Comparison of ENCODE assay signal across 24 mouse cellular contexts in the genomic region with DNA sequence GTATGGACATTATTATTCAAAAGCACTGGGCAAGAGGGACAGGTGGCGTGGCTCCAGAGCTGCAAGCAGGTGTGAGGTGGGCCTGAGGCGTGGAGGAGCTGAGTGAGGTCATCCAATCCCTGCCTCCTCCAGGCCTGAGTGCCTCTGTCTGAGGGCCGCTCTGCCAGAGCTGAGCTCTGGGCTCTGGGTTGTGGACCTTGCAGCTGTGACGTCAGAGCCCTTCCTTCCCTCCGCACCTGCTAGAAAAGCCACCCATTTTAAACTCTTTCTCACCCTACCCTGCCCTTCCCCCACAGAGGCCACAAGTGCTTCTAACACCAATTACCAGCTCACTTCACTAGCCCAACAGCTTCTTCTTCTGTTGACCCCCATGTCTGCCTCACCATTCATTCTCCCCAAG. TPM values are rescaled to one million over a fixed set of nuclear protein-coding genes. Genes with fewer than 3 reads are reported as not detected.
A peak's percentile ranks its signal among the peaks of the same experiment; 100 is the strongest.
DNase-seq lines count a peak whose midpoint lies in the region; ATAC-seq lines count a peak whose summit lies in the region.
"Had no signal": no experiment of that assay in that cellular context is flagged by ENCODE, and none has a peak within 500 bp of the region (broad histone marks: within the 10 kb centered on the region; RNA-seq: fewer than 3 reads in every experiment).

No protein-coding gene starts in this region.

- WGBS in midbrain, embryonic 10.5 days, result 74% methylated on average over 5 of the region's 5 CpGs
- 73% methylated on average over 5 of the region's 5 CpGs for WGBS in midbrain, embryonic 13.5 days
- 60% methylated on average over 5 of the region's 5 CpGs for WGBS in embryonic facial prominence, embryonic 13.5 days
- WGBS in stomach, embryonic 16.5 days, result 54% methylated on average over 5 of the region's 5 CpGs
- 54% methylated on average over 5 of the region's 5 CpGs for WGBS in liver, embryonic 12.5 days (ENCODE audit: insufficient replicate concordance)

- ATAC-seq in midbrain, embryonic 13.5 days, result no peak
- ATAC-seq in embryonic facial prominence, embryonic 13.5 days (ENCODE audit: insufficient number of reproducible peaks, insufficient read depth, low FRiP score, low TSS enrichment, low read depth), result no peak
- ATAC-seq in stomach, embryonic 16.5 days (ENCODE audit: insufficient read depth, low FRiP score), result 0 out of 2 replicates have a peak, but pooled peaks have one; percentile 30
- ATAC-seq in liver, embryonic 12.5 days, result no peak
- ATAC-seq: activated CD4-positive, CD25-positive, alpha-beta regulatory T cell, adult 4 months; hindbrain, postnatal 0 days; liver, postnatal 0 days had no signal

- no peak for DNase-seq in midbrain, embryonic 10.5 days (ENCODE audit: low spot score)
- DNase-seq in gastrocnemius, postnatal 4 days (ENCODE audit: low spot score in 2 of 2), result no peak
- DNase-seq in spleen, postnatal 4 days (ENCODE audit: low spot score in 2 of 2), result no peak
- DNase-seq: adrenal gland, postnatal 14 days; cerebellum, postnatal 10 days; gastrocnemius, postnatal 10 days; heart, adult 2 months; heart, postnatal 36 days; kidney, adult 2 months; layer of hippocampus, postnatal 36 days; liver; liver, postnatal 0 days; lung, postnatal 10 days; midbrain, embryonic 14.5 days; spleen, adult 18-20 months had no signal

- no peaks in the 10 kb centered on the region for H3K27me3 ChIP-seq in midbrain, embryonic 10.5 days (ENCODE audit: low read depth, poor library complexity, severe bottlenecking)
- H3K27me3 ChIP-seq in midbrain, embryonic 13.5 days, result peaks cover 10% of the 10 kb centered on the region; the same call in 1 of the 2 replicates
- no peaks in the 10 kb centered on the region for H3K27me3 ChIP-seq in embryonic facial prominence, embryonic 13.5 days
- H3K27me3 ChIP-seq in stomach, embryonic 16.5 days (ENCODE audit: control insufficient read depth, insufficient read depth, low read length), result no peaks in the 10 kb centered on the region
- peaks cover 32% of the 10 kb centered on the region for H3K27me3 ChIP-seq in liver, embryonic 12.5 days (replicated peaks)
- H3K27me3 ChIP-seq: embryonic facial prominence, embryonic 15.5 days; neural tube, embryonic 15.5 days had no signal

- no peaks in the 10 kb centered on the region for H3K36me3 ChIP-seq in midbrain, embryonic 10.5 days
- H3K36me3 ChIP-seq in midbrain, embryonic 13.5 days, result no peaks in the 10 kb centered on the region
- no peaks in the 10 kb centered on the region for H3K36me3 ChIP-seq in embryonic facial prominence, embryonic 13.5 days
- H3K36me3 ChIP-seq in stomach, embryonic 16.5 days (ENCODE audit: control insufficient read depth, insufficient read depth, low read length), result no peaks in the 10 kb centered on the region
- no peaks in the 10 kb centered on the region for H3K36me3 ChIP-seq in liver, embryonic 12.5 days
- H3K36me3 ChIP-seq: embryonic facial prominence, embryonic 15.5 days; G1E; neural tube, embryonic 15.5 days had no signal

- H3K9ac ChIP-seq in midbrain, embryonic 13.5 days (replicated peaks), result no peak overlapping the region
- H3K9ac ChIP-seq in embryonic facial prominence, embryonic 13.5 days, result no peak overlapping the region
- H3K9ac ChIP-seq in stomach, embryonic 16.5 days (ENCODE audit: low read length), result no peak overlapping the region
- no peak overlapping the region for H3K9ac ChIP-seq in liver, embryonic 12.5 days
- H3K9ac ChIP-seq: embryonic facial prominence, embryonic 15.5 days; liver, postnatal 0 days; neural tube, embryonic 15.5 days had no signal

- H3K4me2 ChIP-seq in midbrain, embryonic 13.5 days (replicated peaks), result no peak overlapping the region
- no peak overlapping the region for H3K4me2 ChIP-seq in embryonic facial prominence, embryonic 13.5 days
- no peak overlapping the region for H3K4me2 ChIP-seq in stomach, embryonic 16.5 days (ENCODE audit: low read depth, low read length)
- no peak overlapping the region for H3K4me2 ChIP-seq in liver, embryonic 12.5 days
- H3K4me2 ChIP-seq: embryonic facial prominence, embryonic 15.5 days; neural tube, embryonic 15.5 days had no signal

- no peak overlapping the region for H3K4me3 ChIP-seq in midbrain, embryonic 10.5 days
- no peak overlapping the region for H3K4me3 ChIP-seq in midbrain, embryonic 13.5 days (replicated peaks)
- no peak overlapping the region for H3K4me3 ChIP-seq in embryonic facial prominence, embryonic 13.5 days
- no peak overlapping the region for H3K4me3 ChIP-seq in stomach, embryonic 16.5 days (replicated peaks; ENCODE audit: low read length)
- no peak overlapping the region for H3K4me3 ChIP-seq in liver, embryonic 12.5 days
- H3K4me3 ChIP-seq: embryonic facial prominence, embryonic 15.5 days; heart, adult 2 months; neural tube, embryonic 15.5 days had no signal

- peaks cover 22% of the 10 kb centered on the region for H3K4me1 ChIP-seq in midbrain, embryonic 10.5 days
- no peaks in the 10 kb centered on the region; the same call in 1 of the 2 replicates for H3K4me1 ChIP-seq in midbrain, embryonic 13.5 days (replicated peaks)
- peaks cover 3% of the 10 kb centered on the region for H3K4me1 ChIP-seq in embryonic facial prominence, embryonic 13.5 days
- H3K4me1 ChIP-seq in stomach, embryonic 16.5 days (ENCODE audit: control insufficient read depth, insufficient read depth, low read length), result 0 out of 2 replicates have a peak, but pooled peaks cover 7% of the 10 kb centered on the region
- no peaks in the 10 kb centered on the region for H3K4me1 ChIP-seq in liver, embryonic 12.5 days
- H3K4me1 ChIP-seq: neural tube, embryonic 15.5 days had no signal

- peak overlapping the region; percentile 52 for H3K27ac ChIP-seq in midbrain, embryonic 10.5 days (replicated peaks)
- H3K27ac ChIP-seq in midbrain, embryonic 13.5 days, result no peak overlapping the region
- 0 out of 2 replicates have a peak overlapping the region, but pooled peaks have one; percentile 1 for H3K27ac ChIP-seq in embryonic facial prominence, embryonic 13.5 days
- H3K27ac ChIP-seq in stomach, embryonic 16.5 days (ENCODE audit: low read length), result no peak overlapping the region
- no peak overlapping the region for H3K27ac ChIP-seq in liver, embryonic 12.5 days
- H3K27ac ChIP-seq: embryonic facial prominence, embryonic 15.5 days; heart, adult 2 months; hindbrain, postnatal 0 days; neural tube, embryonic 15.5 days had no signal

- no peaks in the 10 kb centered on the region for H3K9me3 ChIP-seq in midbrain, embryonic 10.5 days (replicated peaks)
- no peaks in the 10 kb centered on the region for H3K9me3 ChIP-seq in midbrain, embryonic 13.5 days
- no peaks in the 10 kb centered on the region for H3K9me3 ChIP-seq in embryonic facial prominence, embryonic 13.5 days
- no peaks in the 10 kb centered on the region for H3K9me3 ChIP-seq in stomach, embryonic 16.5 days (replicated peaks; ENCODE audit: control insufficient read depth, low read length)
- H3K9me3 ChIP-seq in liver, embryonic 12.5 days (replicated peaks), result no peaks in the 10 kb centered on the region
- H3K9me3 ChIP-seq: embryonic facial prominence, embryonic 15.5 days; G1E; neural tube, embryonic 15.5 days had no signal

RNA-seq across cellular contexts. Expression of a gene that starts 31.0 kb away (rescaled TPM):
- polyA plus RNA-seq in midbrain, embryonic 10.5 days (2016; fragmentation: Nextera tagmentation; extraction: Ambion mirVana), result 619 and 802 TPM in 2 replicates
- polyA plus RNA-seq in midbrain, embryonic 13.5 days (2015; fragmentation: Nextera tagmentation; extraction: Ambion mirVana), result 175 and 214 TPM in 2 replicates
- polyA plus RNA-seq in embryonic facial prominence, embryonic 13.5 days (2015; fragmentation: Nextera tagmentation; extraction: Ambion mirVana), result 540 and 613 TPM in 2 replicates
- 271 and 285 TPM in 2 replicates for polyA plus RNA-seq in stomach, embryonic 16.5 days (2015; fragmentation: Nextera tagmentation; extraction: Ambion mirVana)
- polyA plus RNA-seq in liver, embryonic 12.5 days (2016; fragmentation: Nextera tagmentation; extraction: Ambion mirVana), result 80.9 and 88.1 TPM in 2 replicates
- 10 to 100 TPM; 51.3 to 59.3 TPM for total RNA-seq in gastrocnemius, postnatal 4 days (2021)
- polyA plus RNA-seq: G1E had no signal

RNA-seq across cellular contexts. Expression of a gene that starts 59.1 kb away (rescaled TPM):
- polyA plus RNA-seq in midbrain, embryonic 10.5 days (2016; fragmentation: Nextera tagmentation; extraction: Ambion mirVana), result 407 and 486 TPM in 2 replicates
- polyA plus RNA-seq in midbrain, embryonic 13.5 days (2015; fragmentation: Nextera tagmentation; extraction: Ambion mirVana), result 333 and 348 TPM in 2 replicates
- polyA plus RNA-seq in embryonic facial prominence, embryonic 13.5 days (2015; fragmentation: Nextera tagmentation; extraction: Ambion mirVana), result 447 and 551 TPM in 2 replicates
- polyA plus RNA-seq in stomach, embryonic 16.5 days (2015; fragmentation: Nextera tagmentation; extraction: Ambion mirVana), result 352 and 411 TPM in 2 replicates
- 350 and 362 TPM in 2 replicates for polyA plus RNA-seq in liver, embryonic 12.5 days (2016; fragmentation: Nextera tagmentation; extraction: Ambion mirVana)
- total RNA-seq in gastrocnemius, postnatal 4 days (2021), result 100 to 1,000 TPM; 466 to 495 TPM

RNA-seq across cellular contexts. Expression of a gene that starts 59.9 kb away (rescaled TPM):
- polyA plus RNA-seq in midbrain, embryonic 10.5 days (2016; fragmentation: Nextera tagmentation; extraction: Ambion mirVana), result 10.3 and 10.8 TPM in 2 replicates
- polyA plus RNA-seq in midbrain, embryonic 13.5 days (2015; fragmentation: Nextera tagmentation; extraction: Ambion mirVana), result 3.8 and 4.0 TPM in 2 replicates
- 6.4 and 7.1 TPM in 2 replicates for polyA plus RNA-seq in embryonic facial prominence, embryonic 13.5 days (2015; fragmentation: Nextera tagmentation; extraction: Ambion mirVana)
- polyA plus RNA-seq in stomach, embryonic 16.5 days (2015; fragmentation: Nextera tagmentation; extraction: Ambion mirVana), result 7.7 and 9.3 TPM in 2 replicates
- 63.4 and 69.1 TPM in 2 replicates for polyA plus RNA-seq in liver, embryonic 12.5 days (2016; fragmentation: Nextera tagmentation; extraction: Ambion mirVana)
- total RNA-seq in gastrocnemius, postnatal 4 days (2021), result 10 to 100 TPM; 18.4 to 19.4 TPM

Comparison
In these comparisons a context has a peak if more than half of its experiments do, and no peak if none do; other contexts are left out.
1. H3K27ac ChIP-seq: peak in midbrain, embryonic 10.5 days (single experiment) and embryonic facial prominence, embryonic 13.5 days (single experiment); none in midbrain, embryonic 13.5 days (single experiment), stomach, embryonic 16.5 days (single experiment) and liver, embryonic 12.5 days (single experiment).